Mouse (Mus musculus) neural tube, postnatal 0 days (tissue): Measurements from ENCODE around the gene Fam90a1b. TPM values are rescaled to one million over a fixed set of nuclear protein-coding genes. Genes with fewer than 3 reads are reported as not detected.

Experiments used
- microRNA-seq: library from miRNA; unstranded; fragments of <30 nt; microRNA quantifications from one replicate; pipeline ENCODE4, GENCODE M21; 2016
- polyA plus RNA-seq: library from polyadenylated mRNA; unstranded; fragments of >200 nt; fragmentation: Nextera tagmentation; extraction: Ambion mirVana; gene quantifications from 2 replicates; pipeline ENCODE4 v1.2.1, GENCODE M21; 2015

The Fam90a1b gene
- 0.13 and 0.36 TPM in 2 replicates for polyA plus RNA-seq

GRCm38 (mm10) chrX:94366670-94367241 is at the start of gene Fam90a1b, which contains the start of gene Apoo:
Gene Fam90a1b, minus strand, starts transcription at chrX:94366777.
Gene Apoo, plus strand, starts transcription at chrX:94367117.

Small RNA genes lying within 50 kb of the gene (microRNA-seq; reads per million reads assigned to microRNA genes)
- gene Gm44477: not detected

Other genes starting within 250 kb of the Fam90a1b start
- 17.4 and 22.4 TPM in 2 replicates for gene Zfx, start 243.1 kb downstream of the Fam90a1b start, polyA plus RNA-seq
- gene Eif2s3x, start 153.9 kb downstream of the Fam90a1b start, polyA plus RNA-seq: 45.3 and 48.8 TPM in 2 replicates
- gene Klhl15, start 132.2 kb downstream of the Fam90a1b start, polyA plus RNA-seq: 7.8 and 9.1 TPM in 2 replicates
- 153 and 175 TPM in 2 replicates for gene Apoo, start 340 bp upstream of the Fam90a1b start, polyA plus RNA-seq
- gene Maged1, start 175.4 kb upstream of the Fam90a1b start, polyA plus RNA-seq: 711 and 742 TPM in 2 replicates